Mouse (Mus musculus) retina, adult 2 months (tissue): ENCODE data around the gene Slc1a7.

ENCODE experiments used
- DNase-seq: peaks from one replicate; pipeline ENCODE4 v3.0.0-alpha.2; 2012; ENCODE audit warnings: low read depth, low spot score

The Slc1a7 gene

DNA sequence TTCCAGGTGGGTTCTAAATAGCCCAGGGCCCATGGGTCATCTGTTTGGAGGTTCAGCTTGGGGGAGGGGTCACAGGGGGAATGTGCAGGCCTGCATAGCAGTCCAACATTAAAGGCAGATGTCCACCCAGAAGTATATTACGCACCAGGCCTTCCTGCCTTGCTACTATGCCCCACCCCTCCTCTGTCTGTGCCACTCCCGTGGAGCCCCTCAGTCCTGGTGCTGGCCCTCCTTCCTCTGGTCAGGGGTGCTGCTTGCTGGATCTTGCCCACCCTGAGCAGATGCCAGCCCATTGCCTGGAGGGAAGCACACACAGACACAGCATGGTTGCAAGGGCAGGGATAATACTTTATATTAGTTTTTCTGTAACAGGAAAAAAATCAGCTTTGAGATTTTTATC, 46.3 kb downstream of the Slc1a7 start:
- DNase-seq: no peak

DNA sequence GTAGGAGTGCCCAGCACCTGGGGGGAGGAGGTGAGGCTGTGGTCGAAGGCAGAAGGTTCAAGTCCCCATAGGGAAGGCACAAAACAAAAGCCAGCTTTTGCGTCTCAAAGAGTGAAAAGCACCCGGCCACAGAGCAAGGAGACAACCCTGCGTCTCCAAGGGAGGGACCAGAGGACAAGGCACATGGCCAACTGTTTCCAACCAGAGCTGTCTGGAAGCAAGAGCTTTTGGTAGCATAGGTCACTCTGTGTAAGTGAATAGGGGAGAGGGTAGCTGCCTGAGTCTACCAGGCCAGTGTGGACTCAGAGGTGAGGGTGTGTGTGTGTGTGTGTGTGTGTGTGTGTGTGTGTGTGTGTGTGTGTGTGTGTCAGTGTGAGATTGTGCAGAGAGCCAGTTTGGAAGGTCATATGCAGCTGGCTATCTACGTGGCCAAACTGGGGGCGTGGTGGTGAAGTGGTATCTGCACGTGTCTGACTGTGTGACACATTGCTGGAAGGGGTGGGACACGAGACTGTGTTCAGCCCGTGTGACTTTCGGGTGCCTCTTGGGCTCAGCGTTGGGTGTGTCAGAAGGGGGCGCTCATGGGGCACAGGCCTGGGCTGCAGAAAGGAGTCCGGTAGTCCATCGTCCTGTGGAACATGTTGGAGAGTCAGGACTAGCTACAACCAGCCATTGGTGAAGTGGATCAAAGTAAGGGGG, 47.1 kb downstream of the Slc1a7 start:
- no peak for DNase-seq

DNA sequence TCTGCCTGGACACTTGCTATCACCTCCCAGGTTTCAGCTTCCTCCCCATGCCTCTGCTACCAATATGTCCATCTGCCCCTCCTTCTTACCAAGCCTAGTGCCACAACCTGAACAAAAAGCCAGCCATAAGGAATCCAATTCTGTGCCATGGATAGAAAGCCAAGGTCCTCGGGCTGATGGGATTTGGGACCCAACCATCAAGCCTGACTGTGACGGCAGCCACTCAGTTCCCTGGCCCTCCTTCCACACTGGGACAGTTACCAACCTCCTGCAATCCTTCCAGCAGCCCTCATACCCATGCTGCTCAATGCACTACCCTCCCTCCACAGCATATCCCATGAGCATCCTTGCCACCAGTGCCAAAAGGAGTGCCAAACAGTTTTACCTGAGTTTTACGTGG, 48.2 kb downstream of the Slc1a7 start:
- no peak for DNase-seq

DNA sequence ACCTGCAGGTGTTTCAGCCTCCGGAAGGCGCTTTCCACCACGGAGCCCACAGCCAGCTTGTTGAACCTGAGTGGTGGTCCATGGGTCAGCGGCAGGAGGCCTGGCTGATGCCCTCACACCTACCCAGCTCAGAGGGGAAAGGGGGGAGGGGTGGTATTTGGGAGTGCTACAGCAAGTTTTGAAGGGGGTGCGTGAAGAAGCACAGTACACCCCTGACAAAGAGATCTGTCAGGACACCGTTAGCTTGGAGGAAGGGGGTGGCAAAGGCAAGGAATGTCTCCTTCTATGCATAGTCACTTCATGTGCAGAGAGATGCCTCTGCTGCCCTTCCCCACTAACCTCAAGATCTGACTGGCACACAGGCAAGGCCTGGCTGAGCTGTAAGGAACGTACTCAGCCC, 49.7 kb downstream of the Slc1a7 start:
- DNase-seq: no peak

DNA sequence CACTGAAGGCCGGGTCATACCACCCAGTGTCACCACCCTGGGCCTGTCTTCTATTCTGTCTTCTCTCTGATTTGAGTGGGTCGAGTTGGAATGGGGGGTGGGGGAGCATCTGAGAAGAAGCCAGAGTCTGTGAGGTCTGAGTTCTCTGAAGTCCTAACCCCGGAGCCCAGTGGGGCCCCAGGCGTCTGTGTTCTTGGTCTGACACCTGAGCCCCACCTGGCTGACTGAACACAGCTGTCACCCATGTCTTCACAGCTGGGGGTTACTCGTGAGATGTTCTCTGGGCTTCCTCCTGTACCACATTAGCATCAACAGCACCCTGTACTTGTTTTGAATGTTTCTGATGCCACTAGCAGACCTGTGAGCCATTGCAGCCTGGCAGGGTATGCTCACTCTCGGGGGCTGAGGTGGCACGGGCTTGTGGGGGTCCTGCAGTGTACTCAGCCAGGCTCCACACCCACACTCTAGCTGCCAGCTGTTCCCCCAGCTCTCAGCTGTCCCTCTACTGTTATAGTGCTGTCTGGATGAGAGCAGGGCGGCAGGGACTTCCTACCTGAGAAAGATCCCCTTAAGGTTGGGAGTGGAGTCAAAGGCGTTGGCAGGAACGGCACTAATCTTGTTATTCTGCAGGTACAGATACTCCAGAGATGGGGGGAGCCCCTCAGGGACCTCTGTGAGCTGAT, 50.2 kb downstream of the Slc1a7 start:
- DNase-seq: no peak

DNA sequence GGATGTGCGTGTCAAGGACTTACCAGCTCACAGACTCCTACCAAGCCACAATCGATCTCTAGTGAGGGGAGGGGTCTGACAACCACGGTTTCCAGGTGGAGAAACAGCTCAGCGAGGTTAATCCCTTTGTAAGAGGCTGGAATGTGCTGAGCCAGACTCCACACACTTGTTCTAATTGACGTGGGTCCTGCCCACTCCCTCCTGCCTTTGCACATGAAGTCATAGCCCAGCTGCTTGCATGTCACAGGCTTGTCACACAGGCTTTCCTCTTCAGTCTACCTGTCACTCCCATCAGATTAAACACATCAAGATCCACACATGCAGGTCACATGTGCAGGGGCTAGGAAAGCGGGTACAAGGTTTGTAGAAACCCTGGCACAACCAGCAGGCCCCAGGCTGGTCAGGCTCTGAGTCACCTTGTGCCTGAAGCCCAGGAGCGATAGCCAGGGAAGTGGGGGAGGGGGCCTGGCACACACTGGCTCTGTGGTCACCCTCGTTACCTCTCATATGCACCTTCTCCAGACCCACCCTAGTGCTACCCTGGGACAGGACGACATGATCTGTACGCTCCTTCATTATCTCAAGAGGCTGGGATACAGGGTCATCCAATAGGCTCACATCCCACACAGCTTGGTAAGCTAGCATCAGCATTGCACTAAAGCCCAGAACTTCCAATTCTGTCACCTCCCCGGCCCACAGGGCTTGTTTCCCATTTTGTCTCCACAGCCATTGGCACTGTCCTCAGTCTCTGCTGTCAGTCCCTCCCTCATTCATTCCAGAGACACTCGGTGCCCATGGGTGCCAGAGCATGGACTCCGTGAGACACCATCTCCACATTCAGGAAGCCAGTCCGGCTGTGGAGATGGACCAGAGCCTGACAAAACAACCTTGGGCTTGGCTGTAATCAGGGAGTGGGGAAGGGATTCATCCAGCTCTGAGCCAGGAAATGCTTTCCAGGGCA, 51.1 kb downstream of the Slc1a7 start:
- DNase-seq: no peak

DNA sequence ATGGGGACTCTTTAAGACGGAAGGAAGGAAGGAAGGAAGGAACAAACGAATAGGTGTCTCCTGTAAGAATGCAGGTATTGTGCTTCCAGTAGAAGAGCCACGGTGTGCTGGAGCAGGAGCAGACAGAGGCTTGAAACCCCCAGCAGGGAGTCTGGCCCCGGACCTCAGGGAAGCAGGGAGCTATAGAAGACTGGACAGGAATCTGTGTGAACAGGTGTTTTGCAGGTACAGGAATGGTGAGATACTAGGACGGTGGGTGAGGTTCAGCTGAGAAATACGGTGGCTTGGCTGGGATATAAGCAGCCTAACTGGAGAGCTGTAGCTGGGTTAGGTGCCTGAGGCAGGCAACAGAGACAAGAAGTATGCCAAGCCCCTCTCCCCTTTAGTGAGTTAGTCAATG, 52.0 kb downstream of the Slc1a7 start:
- DNase-seq: no peak

DNA sequence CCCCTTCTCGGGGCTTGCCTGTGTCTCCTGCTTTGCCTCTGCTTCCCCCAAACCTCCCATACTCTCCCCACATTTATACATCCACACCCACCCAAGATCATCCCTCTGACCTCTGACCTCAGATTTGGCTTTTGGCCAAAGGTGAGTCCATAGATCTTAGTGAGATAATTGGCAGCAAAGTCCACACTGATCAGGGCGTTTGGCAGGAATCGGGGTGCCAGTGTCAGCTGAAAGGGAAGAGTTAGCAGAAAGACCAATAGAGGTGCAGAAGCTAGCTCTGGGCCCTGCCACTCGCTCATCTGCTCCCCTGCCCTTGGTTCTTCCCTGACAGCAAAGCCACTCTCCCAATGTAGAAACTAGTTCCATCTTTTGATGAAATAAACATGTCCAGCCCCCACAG, 55.1 kb downstream of the Slc1a7 start:
- DNase-seq: no peak

DNA sequence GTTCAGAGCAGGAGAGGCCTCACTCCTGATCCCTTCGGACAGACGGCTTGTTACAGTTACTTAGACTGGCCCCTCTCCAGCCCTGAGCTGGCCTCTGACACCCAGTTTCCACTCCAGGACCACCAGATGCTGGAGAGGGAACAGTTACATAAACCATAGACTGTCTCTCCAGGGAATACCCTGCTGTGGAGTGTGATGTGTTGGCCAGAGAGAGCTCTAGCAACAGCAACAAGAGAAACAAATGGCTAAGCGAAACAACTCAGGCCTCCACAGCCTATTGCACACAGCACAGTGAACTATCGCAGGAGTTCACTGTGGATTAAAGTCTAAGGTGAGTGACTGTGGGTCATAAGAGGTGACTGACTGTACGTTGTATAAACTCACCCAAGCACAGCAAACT, 56.5 kb downstream of the Slc1a7 start:
- no peak for DNase-seq

DNA sequence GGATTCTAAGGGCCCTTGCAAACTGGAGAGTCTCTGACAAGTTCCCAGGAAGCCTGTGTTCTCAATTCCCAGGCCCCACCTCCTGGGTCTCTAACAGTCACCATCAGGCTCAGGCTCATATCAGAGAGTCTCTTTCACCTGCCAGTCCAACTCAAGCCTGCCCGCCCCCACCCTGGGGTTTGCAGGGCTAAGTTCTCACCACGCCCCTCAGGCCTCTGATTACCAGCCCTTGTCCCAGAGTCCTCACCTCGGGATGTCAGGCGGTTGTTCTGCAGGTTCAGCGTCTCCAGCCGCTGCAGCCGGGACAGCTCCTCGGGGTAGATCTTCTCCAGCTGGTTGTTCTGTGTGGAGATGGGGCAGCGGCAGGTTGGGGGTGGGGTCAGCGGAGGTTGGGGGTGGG, 57.1 kb downstream of the Slc1a7 start:
- no peak for DNase-seq

DNA sequence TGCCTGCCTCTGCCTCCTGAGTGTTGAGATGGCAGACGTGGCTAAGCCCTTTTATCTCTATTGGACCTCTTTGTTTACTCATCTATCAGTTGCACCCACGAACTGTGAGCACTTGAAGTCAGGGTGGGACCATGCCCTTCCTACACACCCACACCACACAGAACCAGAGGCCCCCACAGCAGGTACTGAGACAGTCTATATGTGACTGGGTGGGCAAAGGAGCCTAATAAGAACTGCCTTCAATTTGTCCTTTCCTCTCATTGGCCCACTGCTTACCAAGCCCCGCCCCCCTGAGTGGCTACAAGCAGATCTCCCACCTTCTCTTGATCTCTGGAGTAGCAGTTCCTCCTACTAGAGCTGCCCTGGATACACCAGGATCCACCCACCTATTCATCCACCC, 58.1 kb downstream of the Slc1a7 start:
- no peak for DNase-seq

DNA sequence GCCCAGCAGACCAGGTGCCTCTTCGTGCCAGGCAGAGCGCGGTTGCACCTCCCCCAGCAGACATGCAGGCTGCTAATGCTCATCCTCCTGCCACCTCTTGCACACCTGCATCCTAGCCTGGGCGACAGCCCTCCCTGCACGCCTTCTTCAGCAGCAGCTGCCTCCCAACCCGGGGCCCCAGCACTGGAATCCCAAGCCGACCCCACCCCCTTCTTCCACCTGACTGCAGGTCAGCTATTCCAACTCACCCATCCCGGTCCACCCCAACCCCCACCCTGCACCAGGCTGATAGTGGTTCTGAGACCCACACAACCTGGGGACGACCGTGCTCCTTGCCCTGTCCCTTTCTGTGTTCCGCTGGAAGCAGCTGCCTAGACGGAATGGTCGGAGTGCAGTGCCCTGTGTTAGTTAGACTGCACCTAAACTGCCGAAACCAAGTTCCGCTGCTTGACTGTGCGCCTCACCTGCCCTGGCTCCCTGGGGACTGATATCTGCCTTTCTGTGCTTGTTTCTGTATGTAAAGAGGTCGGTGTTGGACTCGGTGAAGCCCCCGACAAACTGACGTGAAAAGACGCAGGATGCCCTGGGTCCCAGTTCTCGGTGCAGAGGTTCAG, 62.9 kb downstream of the Slc1a7 start:
- no peak for DNase-seq

DNA sequence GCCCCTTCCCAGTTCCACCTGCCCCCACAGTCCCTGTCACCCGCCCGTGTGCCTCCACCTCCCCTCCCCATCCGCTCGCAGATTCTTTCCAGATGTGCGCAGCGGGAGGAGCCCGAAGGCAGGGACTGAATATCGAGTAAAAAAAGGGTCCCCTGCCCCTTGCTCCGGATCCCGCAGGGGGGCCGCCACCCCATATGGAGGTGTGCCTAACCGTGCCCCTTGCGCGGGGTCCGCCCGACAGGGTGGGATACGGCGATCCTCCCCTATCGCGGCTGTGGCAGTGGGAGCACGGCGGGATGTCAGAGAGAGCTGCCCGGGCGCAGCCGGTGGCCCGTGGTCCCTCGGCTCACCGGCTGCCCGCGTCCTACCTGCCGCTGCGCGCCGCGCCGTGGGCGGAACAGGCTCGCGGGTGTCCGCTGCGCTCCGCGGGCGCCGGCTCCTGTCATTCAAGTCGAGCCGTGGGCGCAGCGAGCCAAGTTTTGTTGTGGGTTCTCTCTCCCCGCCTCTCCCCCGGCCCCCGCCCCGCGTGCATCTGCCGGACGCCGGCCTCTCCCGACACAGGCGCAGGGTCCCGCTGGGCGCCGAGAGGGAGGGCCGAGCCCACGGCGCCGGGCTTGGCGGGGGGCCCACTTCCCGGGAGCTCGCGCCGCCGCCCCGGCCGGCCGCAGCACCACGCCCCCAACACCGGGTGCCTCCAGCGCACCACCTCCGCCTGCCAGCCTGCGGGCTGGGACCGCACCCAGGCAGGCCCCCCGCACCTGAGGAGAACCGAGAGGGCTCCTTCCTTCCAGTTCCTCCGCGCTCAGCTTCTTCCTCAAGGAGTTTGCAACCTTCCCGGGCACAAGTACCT, 63.6 kb downstream of the Slc1a7 start:
- no peak for DNase-seq

DNA sequence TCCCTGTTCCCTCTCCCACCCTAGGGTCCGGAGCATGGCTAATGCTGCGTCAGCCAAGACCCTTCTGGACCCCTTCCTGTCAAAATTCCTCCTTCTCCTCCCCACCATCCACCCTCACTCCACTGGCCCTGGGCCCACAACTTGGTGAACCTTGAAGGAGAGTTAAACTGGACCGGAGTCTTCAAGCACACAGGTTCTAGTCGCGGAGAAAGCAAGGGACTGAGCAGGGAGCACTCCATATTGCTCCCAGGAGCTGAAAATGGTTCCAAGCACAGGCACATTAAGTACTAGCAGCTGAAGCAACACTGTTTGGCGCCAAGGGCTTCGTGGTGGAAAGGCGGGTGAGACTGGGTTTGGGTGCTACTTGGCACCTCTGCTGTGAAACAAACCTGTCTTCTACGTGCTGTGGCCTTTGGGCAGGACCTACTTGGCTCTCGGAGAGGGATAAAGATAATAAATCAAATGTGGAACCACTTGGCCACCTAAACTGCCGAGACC, 64.3 kb downstream of the Slc1a7 start:
- no peak for DNase-seq

DNA sequence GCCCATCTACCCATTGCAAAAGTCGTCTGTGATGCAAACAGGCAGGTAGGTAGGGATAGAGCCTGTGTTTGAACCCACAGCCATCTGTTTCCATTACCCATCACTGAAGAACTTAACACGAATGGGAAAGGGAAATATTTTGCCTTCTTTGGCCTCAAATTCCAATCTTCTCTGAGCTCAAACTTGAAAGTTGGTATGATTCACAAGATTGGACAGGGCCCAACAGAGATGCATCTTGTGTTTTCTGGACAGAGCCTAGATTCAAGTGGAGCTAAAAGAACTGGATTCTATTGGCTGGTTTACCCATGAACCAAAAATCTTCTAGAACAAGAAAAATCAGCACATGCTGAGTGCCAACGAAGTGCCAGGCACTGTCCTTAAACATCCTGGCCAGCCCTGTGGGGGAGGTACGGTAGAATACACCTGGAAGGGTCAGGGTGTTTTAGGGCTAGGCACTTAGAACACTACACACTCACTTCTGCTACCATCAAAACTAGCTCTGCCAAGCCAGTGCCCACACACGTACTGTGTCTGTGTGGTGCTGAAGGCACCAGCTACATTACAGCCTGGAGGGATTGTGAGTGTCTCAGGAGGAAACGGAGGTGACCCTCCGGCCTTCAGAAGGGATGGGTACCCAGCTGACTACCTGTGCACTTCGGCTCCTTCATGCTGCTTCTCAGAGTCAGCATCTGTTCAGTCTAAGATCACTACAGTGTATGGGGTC, 65.1 kb downstream of the Slc1a7 start:
- DNase-seq: no peak

DNA sequence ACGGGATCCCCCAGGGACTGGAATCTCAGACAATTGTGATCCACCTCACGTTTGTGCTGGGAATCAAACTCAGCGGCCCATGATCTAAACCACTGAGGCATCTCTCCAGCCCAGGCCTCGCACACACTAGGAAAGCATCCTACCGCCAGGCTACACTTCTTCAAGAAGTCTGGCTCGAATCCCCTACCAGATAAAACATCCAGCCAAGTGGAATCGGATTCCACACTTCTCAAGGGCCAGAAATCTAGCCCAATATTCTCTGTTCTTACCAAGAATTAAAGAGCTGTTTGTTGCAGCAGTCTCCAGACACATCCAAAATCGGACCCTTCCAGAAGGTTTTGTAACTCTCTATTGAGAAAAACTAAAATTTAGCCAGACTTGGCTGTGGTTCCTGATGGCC, 68.9 kb downstream of the Slc1a7 start:
- DNase-seq: no peak

DNA sequence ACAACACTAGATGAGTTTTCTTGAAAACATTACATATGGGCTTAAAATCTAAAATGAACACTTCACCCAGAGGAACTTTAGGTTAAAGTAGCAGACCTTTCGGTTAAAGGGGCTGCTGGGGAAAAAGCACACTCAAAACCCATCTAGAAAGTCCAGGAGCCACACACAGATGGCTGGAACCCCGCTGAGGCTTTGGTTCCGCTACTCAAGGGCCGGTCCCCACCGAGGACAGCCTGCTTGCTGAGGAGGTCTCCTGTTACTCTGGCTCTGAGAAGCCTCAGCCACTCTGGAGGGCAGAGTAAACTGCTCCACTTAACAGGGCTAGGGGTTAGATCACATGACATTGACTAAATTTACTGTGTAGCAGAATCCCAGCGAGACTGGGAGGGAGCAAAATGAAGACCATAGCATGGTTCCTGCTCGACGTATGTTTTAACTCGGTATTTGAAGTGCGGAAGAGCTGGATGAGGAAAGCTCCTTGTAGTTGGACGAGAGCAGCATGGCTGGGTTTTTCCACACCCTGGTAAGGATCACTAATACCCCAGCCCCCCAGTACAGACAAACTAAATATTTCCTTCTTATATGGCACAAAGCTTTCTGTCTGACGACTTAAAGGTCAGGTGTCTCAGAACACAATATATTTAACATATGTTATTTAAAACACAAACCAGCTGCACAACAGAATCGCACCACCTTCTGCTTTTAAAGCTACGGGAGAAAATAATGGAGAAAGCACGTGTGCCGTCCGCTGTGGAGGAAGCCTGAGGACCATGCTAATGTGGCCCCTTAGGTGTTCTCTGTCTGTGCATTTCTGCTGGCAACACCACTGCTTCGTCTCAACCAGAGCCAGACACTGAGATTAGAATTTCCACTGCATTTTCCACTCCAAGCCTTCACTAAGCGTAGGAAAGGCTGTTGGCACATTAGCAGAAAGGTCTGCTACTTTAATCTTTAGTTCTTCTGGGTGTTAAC, 77.3 kb downstream of the Slc1a7 start:
- no peak for DNase-seq

DNA sequence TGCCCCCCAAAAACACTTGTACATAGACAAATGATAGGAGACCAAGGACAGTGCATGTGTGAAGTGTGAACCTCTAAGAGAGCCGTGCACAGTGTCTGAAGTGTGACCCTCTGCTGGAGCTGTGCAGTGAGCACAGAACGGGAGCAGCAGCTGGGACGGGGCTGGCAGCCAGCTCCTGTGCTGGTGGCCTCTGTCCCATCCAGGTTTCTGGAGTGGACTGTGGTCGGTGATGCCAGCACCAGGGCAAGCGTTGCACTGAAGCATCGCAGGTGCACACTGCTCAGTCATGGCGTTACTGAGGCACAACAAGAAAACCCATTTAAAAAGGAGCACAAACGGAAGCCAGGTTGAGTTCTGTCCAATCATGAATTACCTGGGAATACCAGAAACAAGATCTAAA, 78.0 kb downstream of the Slc1a7 start:
- DNase-seq: no peak

DNA sequence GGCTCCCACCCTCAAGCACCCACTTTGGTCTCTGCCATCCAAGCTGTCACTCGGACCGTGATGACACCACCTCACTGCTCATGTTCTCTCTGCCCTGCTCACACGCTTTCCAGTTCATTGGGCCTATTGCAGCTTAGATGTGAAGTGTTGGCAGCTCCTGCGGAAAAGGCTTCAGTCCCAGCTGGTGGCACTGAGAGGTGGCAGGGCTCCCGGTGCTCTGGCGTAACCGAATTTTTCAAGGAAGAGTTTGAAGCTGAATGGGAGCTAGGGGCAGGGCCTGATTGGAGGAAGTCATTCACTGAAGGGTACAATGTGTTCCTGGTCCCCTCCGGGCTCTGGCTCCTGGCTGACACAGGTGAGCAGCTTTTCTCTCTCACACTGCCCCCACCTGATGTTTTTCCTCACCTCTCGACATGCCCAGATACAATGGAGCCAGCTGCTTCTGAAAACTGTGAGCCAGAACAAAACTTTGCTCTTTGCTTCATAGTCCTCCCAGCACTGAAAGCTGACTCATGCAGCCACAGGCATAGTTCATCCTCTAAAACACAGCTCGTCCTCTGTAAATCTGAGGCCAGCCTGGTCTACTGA, 83.6 kb downstream of the Slc1a7 start:
- DNase-seq: no peak
